Mouse (Mus musculus) hindbrain, embryonic 10.5 days (tissue): ENCODE results near the gene Nt5e. TPM values are rescaled to one million over a fixed set of nuclear protein-coding genes. Genes with fewer than 3 reads are reported as not detected.

ENCODE experiments used
- DNase-seq: peaks from one replicate; pipeline ENCODE4 v3.0.0-alpha.2; 2017; ENCODE audit warnings: low spot score
- H3K27ac ChIP-seq: fragments of 300-500 bp; sonication (generic); 2 replicates; pipeline ENCODE4 v1.5.1; 2016; ENCODE audit warnings: mild to moderate bottlenecking, moderate library complexity
- H3K27me3 ChIP-seq: fragments of 300-500 bp; sonication (generic); 2 replicates; pipeline ENCODE4 v1.6.1; 2016; ENCODE audit warnings: mild to moderate bottlenecking; ENCODE audit not compliant: poor library complexity, insufficient read depth, severe bottlenecking
- H3K36me3 ChIP-seq: fragments of 300-500 bp; sonication (generic); 2 replicates; pipeline ENCODE4 v1.6.1; 2016; ENCODE audit warnings: mild to moderate bottlenecking, moderate library complexity
- H3K4me1 ChIP-seq: fragments of 300-500 bp; sonication (generic); replicated peaks from 2 replicates; pipeline ENCODE4 v1.6.1; 2016; ENCODE audit warnings: mild to moderate bottlenecking
- H3K4me3 ChIP-seq: fragments of 300-500 bp; sonication (generic); 2 replicates; pipeline ENCODE4 v1.5.1; 2016; ENCODE audit warnings: mild to moderate bottlenecking, moderate library complexity
- H3K9me3 ChIP-seq: fragments of 300-500 bp; sonication (generic); 2 replicates; pipeline ENCODE4 v1.6.1; 2016; ENCODE audit warnings: mild to moderate bottlenecking, moderate library complexity
- WGBS: fragments of 180-500 bp; shearing (Covaris S2); methylation state at CpG from one replicate; pipeline ENCODE4 v1.1.7; 2016; 5-methylcytosine and 5-hydroxymethylcytosine counted together
- polyA plus RNA-seq: library from polyadenylated mRNA; unstranded; fragments of >200 nt; fragmentation: Nextera tagmentation; extraction: Ambion mirVana; gene quantifications from 2 replicates; pipeline ENCODE4 v1.2.1, GENCODE M21; 2016

Nt5e gene
- polyA plus RNA-seq, 1 experiment from 2014 or later = 0.95 TPM

DNA sequence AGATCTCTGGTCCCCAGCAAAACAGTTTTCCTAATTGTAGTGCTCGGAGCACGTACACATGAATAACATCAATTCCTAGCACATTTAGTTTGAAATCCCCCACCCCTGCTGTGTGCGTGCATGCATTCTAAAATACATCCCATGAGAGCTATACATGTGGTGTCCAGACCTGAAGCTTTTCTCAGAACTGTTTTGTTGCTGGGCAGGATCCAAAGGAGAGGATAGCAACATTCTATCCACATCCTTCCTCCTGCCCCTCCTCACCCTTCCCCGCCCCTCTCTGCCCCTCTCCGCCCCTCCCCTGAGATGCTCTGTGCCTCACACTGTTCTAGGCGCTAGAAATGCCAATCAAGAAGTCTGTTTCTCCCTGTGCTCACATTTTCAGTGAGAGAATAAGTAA lies 25.7 kb downstream of the Nt5e start:
- no peaks in the 10 kb centered on the region for H3K36me3 ChIP-seq
- no peak for DNase-seq
- no peak overlapping the region for H3K27ac ChIP-seq
- H3K4me3 ChIP-seq = no peak overlapping the region
- WGBS = 60% methylated on average over 6 of the region's 6 CpGs
- no peaks in the 10 kb centered on the region for H3K9me3 ChIP-seq
- no peaks in the 10 kb centered on the region for H3K27me3 ChIP-seq
- H3K4me1 ChIP-seq = peaks cover 8% of the 10 kb centered on the region

GRCm38 (mm10) chr9:88353459-88353858 lies 26.5 kb downstream of the Nt5e start:
- Histone ChIP-seq H3K27me3 (no peaks in the 10 kb centered on the region), H3K36me3 (no peaks in the 10 kb centered on the region), H3K27ac (no peak overlapping the region), H3K9me3 (no peaks in the 10 kb centered on the region), H3K4me1 (peaks cover 8% of the 10 kb centered on the region), H3K4me3 (no peak overlapping the region)
- DNase-seq = no peak
- 90% methylated on average over 7 of the region's 7 CpGs for WGBS

DNA sequence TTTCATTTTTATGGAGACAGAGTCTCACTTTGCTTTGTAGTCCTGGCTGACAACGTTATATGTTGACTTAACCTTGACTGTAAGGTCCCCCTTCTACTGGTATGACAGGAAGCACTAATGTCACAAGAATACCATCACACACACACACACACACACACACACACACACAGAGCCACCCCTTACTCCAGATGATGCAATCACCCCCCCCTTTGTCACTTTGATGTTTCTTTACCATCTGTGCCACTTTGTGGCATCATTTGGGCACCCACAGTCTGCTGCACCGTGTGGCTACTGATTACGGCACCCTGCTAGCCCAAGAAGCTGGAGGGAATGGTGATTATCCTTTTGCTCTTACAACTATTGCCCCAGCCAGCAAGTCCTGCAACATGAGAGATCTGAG lies 30.2 kb downstream of the Nt5e start:
- Histone ChIP-seq H3K27ac (no peak overlapping the region), H3K9me3 (no peaks in the 10 kb centered on the region), H3K4me1 (peaks cover 15% of the 10 kb centered on the region), H3K4me3 (no peak overlapping the region), H3K36me3 (no peaks in the 10 kb centered on the region), H3K27me3 (no peaks in the 10 kb centered on the region)
- 67% methylated on average over 3 of the region's 3 CpGs for WGBS
- DNase-seq = no peak

- 84% methylated on average over 2 of the region's 2 CpGs for WGBS
- H3K27ac ChIP-seq = no peak overlapping the region
- H3K9me3 ChIP-seq = no peaks in the 10 kb centered on the region
- no peaks in the 10 kb centered on the region for H3K36me3 ChIP-seq
- H3K27me3 ChIP-seq = no peaks in the 10 kb centered on the region
- no peak overlapping the region for H3K4me3 ChIP-seq
- no peak for DNase-seq
- H3K4me1 ChIP-seq = peaks cover 12% of the 10 kb centered on the region; the same call in 1 of the 2 replicates
These were observed 32.1 kb downstream of the Nt5e start for GRCm38 (mm10) chr9:88359140-88359539.

DNA sequence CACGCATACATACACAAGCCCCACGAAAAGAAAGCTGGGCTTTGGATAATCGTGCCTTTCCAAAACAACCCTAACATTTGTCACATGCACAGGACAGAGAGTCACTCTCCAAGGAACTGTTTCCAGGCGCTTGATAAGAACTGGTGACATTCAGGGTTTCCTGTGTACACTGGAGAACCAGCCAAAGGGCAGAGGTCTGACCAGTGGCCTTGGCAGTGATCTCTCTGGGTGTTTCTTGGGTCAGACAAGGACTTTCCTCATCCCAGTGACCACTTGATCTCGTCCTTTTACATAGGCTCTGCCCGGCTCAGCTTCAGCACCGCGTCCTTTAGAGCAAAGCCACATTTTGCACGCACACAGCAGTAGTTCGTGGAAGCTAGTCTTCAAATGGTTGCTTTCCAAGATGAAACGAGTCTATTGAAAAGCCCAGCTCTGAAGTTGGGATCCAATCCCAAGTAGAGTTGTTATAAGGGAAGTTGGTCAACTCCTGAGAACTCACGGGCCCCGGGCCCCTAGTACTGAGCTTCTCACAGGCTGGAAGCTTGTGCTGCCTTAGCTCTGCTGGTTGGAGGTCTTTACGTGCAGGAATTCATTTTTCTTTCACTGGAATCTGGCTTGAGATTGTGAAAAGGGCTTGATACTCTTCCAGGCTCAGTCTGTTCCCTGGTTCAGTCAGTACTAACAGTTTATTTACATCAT lies 34.4 kb downstream of the Nt5e start:
- Histone ChIP-seq H3K4me3 (no peak overlapping the region), H3K36me3 (no peaks in the 10 kb centered on the region), H3K27ac (no peak overlapping the region), H3K9me3 (no peaks in the 10 kb centered on the region), H3K4me1 (peaks cover 12% of the 10 kb centered on the region; the same call in 1 of the 2 replicates), H3K27me3 (no peaks in the 10 kb centered on the region)
- WGBS = 80% methylated on average over 14 of the region's 14 CpGs
- no peak for DNase-seq

GRCm38 (mm10) chr9:88362055-88362850 lies 35.3 kb downstream of the Nt5e start:
- Histone ChIP-seq H3K4me3 (no peak overlapping the region), H3K27ac (no peak overlapping the region)
- 41% methylated on average over 5 of the region's 5 CpGs for WGBS

DNA sequence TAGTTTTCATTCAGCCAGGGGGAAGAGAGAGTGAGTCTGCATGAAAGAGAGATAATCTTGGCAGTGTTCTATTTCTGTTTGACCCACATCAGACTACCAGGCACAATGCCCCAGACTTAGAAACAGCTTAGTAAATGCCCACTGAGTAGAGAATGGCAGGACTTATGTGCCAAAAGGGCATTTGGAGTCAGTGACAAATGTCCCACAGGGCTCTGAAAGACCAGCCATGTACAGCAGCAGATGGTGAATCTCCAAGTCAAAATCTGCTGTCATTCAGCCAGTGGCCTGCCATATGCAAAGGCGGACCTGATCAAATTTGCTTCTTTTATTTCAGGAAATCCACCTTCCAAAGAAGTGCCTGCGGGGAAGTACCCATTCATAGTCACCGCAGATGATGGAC lies 36.1 kb downstream of the Nt5e start:
- Histone ChIP-seq H3K4me1 (peaks cover 12% of the 10 kb centered on the region; the same call in 1 of the 2 replicates), H3K27ac (no peak overlapping the region), H3K27me3 (no peaks in the 10 kb centered on the region), H3K36me3 (no peaks in the 10 kb centered on the region), H3K9me3 (no peaks in the 10 kb centered on the region), H3K4me3 (no peak overlapping the region)
- WGBS = 93% methylated on average over 3 of the region's 3 CpGs
- no peak for DNase-seq

More at GRCm38 (mm10) chr9:88362055-88362850, 35.3 kb downstream of the Nt5e start:
- no peak for DNase-seq
- H3K36me3 ChIP-seq = no peaks in the 10 kb centered on the region
- no peaks in the 10 kb centered on the region for H3K9me3 ChIP-seq
- H3K4me1 ChIP-seq = peaks cover 12% of the 10 kb centered on the region; the same call in 1 of the 2 replicates
- no peaks in the 10 kb centered on the region for H3K27me3 ChIP-seq

GRCm38 (mm10) chr9:88366308-88366707 lies 39.3 kb downstream of the Nt5e start:
- Histone ChIP-seq H3K36me3 (no peaks in the 10 kb centered on the region), H3K9me3 (no peaks in the 10 kb centered on the region), H3K27ac (no peak overlapping the region), H3K4me3 (no peak overlapping the region), H3K27me3 (no peaks in the 10 kb centered on the region), H3K4me1 (peaks cover 8% of the 10 kb centered on the region; the same call in 1 of the 2 replicates)
- 79% methylated on average over 4 of the region's 4 CpGs for WGBS
- DNase-seq = no peak

DNA sequence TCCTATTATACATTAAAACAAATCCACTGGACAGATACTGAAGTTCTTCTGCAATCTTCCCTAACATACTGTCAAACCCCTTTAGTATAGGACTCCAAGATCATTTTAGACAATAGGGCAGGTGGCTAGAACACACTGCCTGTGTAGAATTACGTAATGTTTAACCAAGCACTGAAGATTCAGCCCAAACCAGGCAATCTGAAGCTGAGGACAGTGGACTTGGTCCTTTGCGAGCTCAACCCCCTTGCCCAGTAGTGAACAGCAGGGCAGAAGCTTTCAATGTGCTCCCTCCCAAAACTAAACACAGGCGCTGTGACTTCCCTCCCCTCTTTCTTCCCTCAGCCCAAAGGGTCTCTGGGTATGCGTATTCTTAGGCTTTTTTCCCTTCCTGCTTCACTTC lies 39.8 kb downstream of the Nt5e start:
- Histone ChIP-seq H3K27me3 (no peaks in the 10 kb centered on the region), H3K4me1 (peaks cover 8% of the 10 kb centered on the region; the same call in 1 of the 2 replicates), H3K4me3 (no peak overlapping the region), H3K27ac (no peak overlapping the region), H3K9me3 (no peaks in the 10 kb centered on the region), H3K36me3 (no peaks in the 10 kb centered on the region)
- no peak for DNase-seq
- WGBS = 86% methylated on average over 4 of the region's 4 CpGs

DNA sequence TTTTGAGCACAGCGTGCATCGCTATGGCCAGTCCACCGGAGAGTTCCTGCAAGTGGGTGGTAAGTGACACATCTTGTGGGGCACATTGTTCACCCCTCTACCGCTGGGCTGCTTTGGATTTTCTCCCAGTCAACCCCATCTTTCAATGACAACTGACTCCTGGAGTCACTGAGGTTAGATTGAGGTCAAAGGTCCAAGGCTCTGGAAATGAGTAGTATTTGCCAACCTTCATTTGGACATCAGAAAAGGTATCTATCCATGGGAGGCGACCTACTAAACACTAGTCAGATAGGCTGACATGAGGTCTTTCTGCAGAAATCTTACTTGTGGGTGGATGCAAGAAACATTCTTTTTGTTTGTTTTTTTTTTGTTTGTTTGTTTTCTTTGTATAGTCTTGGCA lies 40.3 kb downstream of the Nt5e start:
- 68% methylated on average over 5 of the region's 5 CpGs for WGBS
- Histone ChIP-seq H3K4me1 (peaks cover 3% of the 10 kb centered on the region; the same call in 1 of the 2 replicates), H3K4me3 (no peak overlapping the region), H3K36me3 (no peaks in the 10 kb centered on the region), H3K27ac (no peak overlapping the region), H3K9me3 (no peaks in the 10 kb centered on the region), H3K27me3 (no peaks in the 10 kb centered on the region)
- DNase-seq = no peak

- Histone ChIP-seq H3K4me3 (no peak overlapping the region), H3K9me3 (no peaks in the 10 kb centered on the region), H3K4me1 (no peaks in the 10 kb centered on the region), H3K36me3 (no peaks in the 10 kb centered on the region), H3K27ac (no peak overlapping the region), H3K27me3 (no peaks in the 10 kb centered on the region)
- WGBS = 49% methylated on average over 1 of the region's 1 CpGs
- DNase-seq = no peak
These were observed 40.8 kb downstream of the Nt5e start for GRCm38 (mm10) chr9:88367751-88368150.

GRCm38 (mm10) chr9:88368476-88368875 lies 41.5 kb downstream of the Nt5e start:
- 94% methylated on average over 5 of the region's 5 CpGs for WGBS
- Histone ChIP-seq H3K4me1 (no peaks in the 10 kb centered on the region), H3K36me3 (no peaks in the 10 kb centered on the region)

GRCm38 (mm10) chr9:88369666-88370065 lies 42.7 kb downstream of the Nt5e start:
- Histone ChIP-seq H3K36me3 (peaks cover 1% of the 10 kb centered on the region), H3K4me3 (no peak overlapping the region), H3K27ac (no peak overlapping the region), H3K4me1 (no peaks in the 10 kb centered on the region), H3K27me3 (no peaks in the 10 kb centered on the region), H3K9me3 (no peaks in the 10 kb centered on the region)
- no peak for DNase-seq
- WGBS = 96% methylated on average over 2 of the region's 2 CpGs

More at GRCm38 (mm10) chr9:88368476-88368875, 41.5 kb downstream of the Nt5e start:
- no peak for DNase-seq
- H3K27me3 ChIP-seq = no peaks in the 10 kb centered on the region
- no peak overlapping the region for H3K4me3 ChIP-seq
- no peak overlapping the region for H3K27ac ChIP-seq
- H3K9me3 ChIP-seq = no peaks in the 10 kb centered on the region
